In genomic region chr7:91603561-91603960, GRCm38 (mm10) we compare ENCODE assay signal across 22 mouse cellular contexts.
DNase-seq lines count a peak whose midpoint lies in the region; ATAC-seq and TF ChIP-seq lines count a peak whose summit lies in the region.
"Had no signal": no experiment of that assay in that cellular context is flagged by ENCODE, and none has a peak within 500 bp of the region (broad histone marks: within the 10 kb centered on the region; RNA-seq: fewer than 3 reads in every experiment).

No protein-coding gene starts in this region.

- H3K36me3 ChIP-seq in hindbrain, postnatal 0 days (ENCODE audit: insufficient read depth, low read length) = no peaks in the 10 kb centered on the region
- H3K36me3 ChIP-seq in hindbrain, embryonic 12.5 days = no peaks in the 10 kb centered on the region
- H3K36me3 ChIP-seq: embryonic facial prominence, embryonic 10.5 days; G1E; heart, embryonic 12.5 days; intestine, embryonic 15.5 days had no signal

- no peak overlapping the region for H3K4me3 ChIP-seq in hindbrain, postnatal 0 days (ENCODE audit: low read length)
- H3K4me3 ChIP-seq in hindbrain, embryonic 12.5 days = no peak overlapping the region
- H3K4me3 ChIP-seq: embryonic facial prominence, embryonic 10.5 days; forebrain, embryonic 13.5 days; gastrocnemius, adult 2 months; heart, embryonic 12.5 days; intestine, embryonic 15.5 days had no signal

- no peak for TF ChIP-seq CTCF in hindbrain, postnatal 0 days (IDR thresholded peaks at IDR 0.05; ENCODE audit: low read depth)

- H3K27me3 ChIP-seq in hindbrain, postnatal 0 days (ENCODE audit: insufficient read depth, low read length) = no peaks in the 10 kb centered on the region
- no peaks in the 10 kb centered on the region for H3K27me3 ChIP-seq in hindbrain, embryonic 12.5 days
- H3K27me3 ChIP-seq: forebrain, embryonic 13.5 days; heart, embryonic 12.5 days; intestine, embryonic 15.5 days had no signal

- peaks cover 4% of the 10 kb centered on the region; the same call in 1 of the 2 replicates for H3K4me1 ChIP-seq in hindbrain, postnatal 0 days (ENCODE audit: insufficient read depth, low read length)
- no peaks in the 10 kb centered on the region for H3K4me1 ChIP-seq in hindbrain, embryonic 12.5 days
- H3K4me1 ChIP-seq: embryonic facial prominence, embryonic 10.5 days; forebrain, embryonic 13.5 days; heart, embryonic 12.5 days; intestine, embryonic 15.5 days had no signal

- H3K27ac ChIP-seq in hindbrain, postnatal 0 days = no peak overlapping the region
- H3K27ac ChIP-seq in hindbrain, embryonic 12.5 days = no peak overlapping the region
- H3K27ac ChIP-seq: embryonic facial prominence, embryonic 10.5 days; forebrain, embryonic 13.5 days; gastrocnemius, adult 2 months; intestine, embryonic 15.5 days had no signal

- 40% methylated on average over 4 of the region's 4 CpGs for WGBS in hindbrain, postnatal 0 days
- 68% methylated on average over 4 of the region's 4 CpGs for WGBS in hindbrain, embryonic 12.5 days

- DNase-seq in cerebellum, postnatal 4 days (ENCODE audit: low spot score in 2 of 2) = no peak
- DNase-seq in hindbrain, postnatal 0 days (ENCODE audit: low spot score) = peak; percentile 50
- peak; percentile 50 for DNase-seq in brain, adult 2 months (ENCODE audit: low read depth, low spot score)
- peak; percentile 13 for DNase-seq in cerebellum, adult 9-10 months
- no peak for DNase-seq in lung, postnatal 14 days
- DNase-seq: adrenal gland, adult 8-10 months; adrenal gland, postnatal 36 days; B cell, adult 2 months; forebrain, postnatal 0 days; gastrocnemius, adult 2 months; gastrocnemius, postnatal 25 days; heart, postnatal 4 days; kidney, adult 18-20 months had no signal

- no peak overlapping the region for H3K9ac ChIP-seq in hindbrain, postnatal 0 days (replicated peaks; ENCODE audit: low read length)
- no peak overlapping the region for H3K9ac ChIP-seq in hindbrain, embryonic 12.5 days
- H3K9ac ChIP-seq: forebrain, embryonic 13.5 days; forebrain, postnatal 0 days; heart, embryonic 12.5 days; intestine, embryonic 15.5 days had no signal

- H3K4me2 ChIP-seq in hindbrain, postnatal 0 days (ENCODE audit: low read depth, low read length) = no peak overlapping the region
- H3K4me2 ChIP-seq in hindbrain, embryonic 12.5 days (replicated peaks) = no peak overlapping the region
- H3K4me2 ChIP-seq: forebrain, embryonic 13.5 days; heart, embryonic 12.5 days; intestine, embryonic 15.5 days had no signal

- peak; percentile 45; the same call in 1 of the 2 replicates for ATAC-seq in cerebellum, adult (ENCODE audit: insufficient number of reproducible peaks, low FRiP score, low TSS enrichment)
- ATAC-seq in hindbrain, postnatal 0 days = peak; percentile 58
- ATAC-seq in hindbrain, embryonic 12.5 days (ENCODE audit: low FRiP score) = no peak
- ATAC-seq in frontal cortex, adult (ENCODE audit: low TSS enrichment) = no peak; the same call in 1 of the 2 replicates
- ATAC-seq: CD4-positive, CD25-positive, alpha-beta regulatory T cell, adult 4 months; forebrain, embryonic 13.5 days; forebrain, postnatal 0 days; intestine, embryonic 15.5 days had no signal

- H3K9me3 ChIP-seq in hindbrain, postnatal 0 days (ENCODE audit: low read length) = no peaks in the 10 kb centered on the region
- H3K9me3 ChIP-seq in hindbrain, embryonic 12.5 days (replicated peaks) = no peaks in the 10 kb centered on the region
- H3K9me3 ChIP-seq: embryonic facial prominence, embryonic 10.5 days; forebrain, embryonic 13.5 days; G1E; heart, embryonic 12.5 days; intestine, embryonic 15.5 days had no signal

Comparison
In these comparisons a context has a peak if more than half of its experiments do, and no peak if none do; other contexts are left out.
1. ATAC-seq: peak in cerebellum, adult (single experiment) and hindbrain, postnatal 0 days (single experiment); none in hindbrain, embryonic 12.5 days (single experiment) and frontal cortex, adult (single experiment).
2. DNase-seq: peak in hindbrain, postnatal 0 days (single experiment), brain, adult 2 months (single experiment) and cerebellum, adult 9-10 months (single experiment); none in cerebellum, postnatal 4 days (0 of 2) and lung, postnatal 14 days (single experiment).